Mouse (Mus musculus) heart, adult 2 months (tissue): ENCODE data around the gene Sdhaf1. TPM values are rescaled to one million over a fixed set of nuclear protein-coding genes. Genes with fewer than 3 reads are reported as not detected.

Source experiments
- DNase-seq, 2 experiments: peaks; one replicate each; pipeline ENCODE4 v3.0.0; 2021
- H3K27ac ChIP-seq: fragments of 200-600 bp; 2 replicates; pipeline ENCODE4 v1.8.1; 2022
- H3K27me3 ChIP-seq: fragments of 200-500 bp; 2 replicates; pipeline ENCODE4 v1.6.1; 2012; ENCODE audit warnings: mild to moderate bottlenecking, low read length, inconsistent platforms, mixed read lengths; ENCODE audit not compliant: control insufficient read depth, insufficient read depth
- H3K36me3 ChIP-seq: fragments of 200-500 bp; 2 replicates; pipeline ENCODE4 v1.6.1; 2012; ENCODE audit warnings: low read length, inconsistent platforms; ENCODE audit not compliant: control insufficient read depth, insufficient read depth
- H3K4me1 ChIP-seq: fragments of 200-500 bp; 2 replicates; pipeline ENCODE4 v1.6.1; 2011; ENCODE audit warnings: low read length; ENCODE audit not compliant: control insufficient read depth, insufficient read depth
- H3K4me3 ChIP-seq: fragments of 200-600 bp; 2 replicates; pipeline ENCODE4 v1.8.1; 2022
- H3K79me2 ChIP-seq: fragments of 200-500 bp; replicated peaks from 2 replicates; pipeline ENCODE4 v1.6.1; 2012; ENCODE audit warnings: mild to moderate bottlenecking, inconsistent platforms, low read length, moderate library complexity, mixed read lengths; ENCODE audit not compliant: control insufficient read depth, insufficient read depth
- H3K9ac ChIP-seq: fragments of 200-500 bp; 2 replicates; pipeline ENCODE4 v1.6.1; 2012; ENCODE audit warnings: low read depth, mild to moderate bottlenecking, control low read depth, inconsistent platforms, low read length, mixed read lengths
- CTCF ChIP-seq: fragments of 200-600 bp; IDR thresholded peaks from 2 replicates; pipeline ENCODE4 v1.8.1; 2022; ENCODE audit warnings: antibody characterized with exemption, mild to moderate bottlenecking, moderate library complexity
- EP300 ChIP-seq: fragments of 200-500 bp; IDR thresholded peaks from 2 replicates; pipeline ENCODE4 v1.6.1; 2011; ENCODE audit warnings: low read depth, low read length, control low read depth; ENCODE audit not compliant: insufficient read depth
- POLR2A ChIP-seq: fragments of 200-500 bp; IDR thresholded peaks from 2 replicates; pipeline ENCODE4 v1.6.1; 2011; ENCODE audit warnings: mild to moderate bottlenecking, low read depth, low read length, control low read depth; ENCODE audit not compliant: insufficient read depth
- WGBS: fragments of 180-500 bp; shearing (Covaris S2); methylation state at CpG from one replicate; pipeline ENCODE4 v1.1.7; 2018; 5-methylcytosine and 5-hydroxymethylcytosine counted together
- intact Hi-C: fragments of 180-260 bp; cut with DNase I; formaldehyde crosslinking; loops from one replicate; pipeline ENCODE4 v1.15.1; 2025
- polyA plus RNA-seq: library from polyadenylated mRNA; depleted of rRNA; stranded (reverse); fragments of >200 nt; gene quantifications from 2 replicates; pipeline ENCODE4 v1.2.3, GENCODE M21; 2012; rRNA removed
- total RNA-seq, 2 experiments: library from RNA; stranded (reverse); gene quantifications; 2 replicates each; pipeline ENCODE4 v1.2.3; 2021

Sdhaf1 gene
- total and polyA plus RNA-seq, 3 experiments = 12.5 to 17.9 (median 12.5) TPM

GRCm38 (mm10) chr7:30279951-30280669 lies 43.6 kb downstream of the Sdhaf1 start, which contains the start of the genes Thap8 and Wdr62:
Thap8 (plus strand) TSS chr7:30280094.
Wdr62 (minus strand) TSS chr7:30280419.
- no peaks in the 10 kb centered on the region for H3K36me3 ChIP-seq
- no peaks in the 10 kb centered on the region for H3K27me3 ChIP-seq
- WGBS = under 1% methylated on average over 48 of the region's 49 CpGs
- intact Hi-C loops = loop anchor here (1.0 kb wide), 1 partner anchor 49 kb away; the partner anchor contains the start of gene Polr2i
- H3K79me2 ChIP-seq = no peaks in the 10 kb centered on the region
- peak within 1 kb of the TSS; percentile 91 for H3K27ac ChIP-seq
- no peaks in the 10 kb centered on the region; the same call in 1 of the 2 replicates for H3K4me1 ChIP-seq
- peak within 1 kb of the TSS; percentile 90 for H3K4me3 ChIP-seq
- DNase-seq = peak; percentile 91 to 93
- H3K9ac ChIP-seq = peak within 1 kb of the TSS; percentile 36
- peak; percentile 67; the same call in 1 of the 2 replicates for TF ChIP-seq POLR2A
- 0 out of 2 replicates have a peak, but pooled peaks have one; percentile 2 for TF ChIP-seq CTCF
- no peak for TF ChIP-seq EP300

GRCm38 (mm10) chr7:30279536-30279935 lies 44.2 kb downstream of the Sdhaf1 start:
- WGBS = 0% methylated on average over 6 of the region's 6 CpGs
- DNase-seq = no peak
- H3K4me1 ChIP-seq = no peaks in the 10 kb centered on the region; the same call in 1 of the 2 replicates
- no peak overlapping the region for H3K9ac ChIP-seq
- no peak for TF ChIP-seq POLR2A
- no peak for TF ChIP-seq CTCF
- no peak for TF ChIP-seq EP300
- no peaks in the 10 kb centered on the region for H3K79me2 ChIP-seq
- intact Hi-C loops = no loop called here
- H3K36me3 ChIP-seq = no peaks in the 10 kb centered on the region
- no peak overlapping the region; the same call in 1 of the 2 replicates for H3K27ac ChIP-seq
- H3K27me3 ChIP-seq = no peaks in the 10 kb centered on the region
- H3K4me3 ChIP-seq = peak overlapping the region; percentile 90

- intact Hi-C loops = no loop called here
- H3K9ac ChIP-seq = no peak overlapping the region
Measured at GRCm38 (mm10) chr7:30278911-30279310, 44.8 kb downstream of the Sdhaf1 start.

GRCm38 (mm10) chr7:30274383-30274782 lies 49.3 kb downstream of the Sdhaf1 start:
- Histone ChIP-seq H3K9ac (no peak overlapping the region), H3K36me3 (no peaks in the 10 kb centered on the region), H3K27ac (no peak overlapping the region), H3K27me3 (no peaks in the 10 kb centered on the region), H3K4me1 (no peaks in the 10 kb centered on the region), H3K79me2 (no peaks in the 10 kb centered on the region), H3K4me3 (no peak overlapping the region)
- WGBS = 84% methylated on average over 6 of the region's 6 CpGs
- intact Hi-C loops = no loop called here
- DNase-seq = no peak
- TF ChIP-seq EP300 (no peak), POLR2A (no peak), CTCF (no peak)

More at GRCm38 (mm10) chr7:30278911-30279310, 44.8 kb downstream of the Sdhaf1 start:
- DNase-seq = no peak
- Histone ChIP-seq H3K27me3 (no peaks in the 10 kb centered on the region), H3K79me2 (no peaks in the 10 kb centered on the region), H3K4me3 (no peak overlapping the region), H3K27ac (no peak overlapping the region), H3K36me3 (no peaks in the 10 kb centered on the region), H3K4me1 (no peaks in the 10 kb centered on the region; the same call in 1 of the 2 replicates)
- TF ChIP-seq EP300 = no peak
- no peak for TF ChIP-seq POLR2A
- no peak for TF ChIP-seq CTCF
- 33% methylated on average over 2 of the region's 2 CpGs for WGBS

Other genes starting within 250 kb of the Sdhaf1 start
Only the 30 nearest of the 32 such genes appear.
- gene Gm26920, start 233.5 kb downstream of the Sdhaf1 start, total RNA-seq = under 1 TPM in 1 of 2 experiments, not detected in 1; 0.84 TPM
- not detected in 2 replicates for gene Gm26920, start 233.5 kb downstream of the Sdhaf1 start, polyA plus RNA-seq
- gene Zfp566, start 233.4 kb downstream of the Sdhaf1 start, total RNA-seq = 1 to 10 TPM; 1.4 to 2.0 TPM
- 1.7 and 1.9 TPM in 2 replicates for gene Zfp566, start 233.4 kb downstream of the Sdhaf1 start, polyA plus RNA-seq
- gene Zfp260, start 229.1 kb downstream of the Sdhaf1 start, total RNA-seq = 10 to 100 TPM; 27.4 to 30.6 TPM
- gene Zfp260, start 229.1 kb downstream of the Sdhaf1 start, polyA plus RNA-seq = 15.9 and 30.9 TPM in 2 replicates
- 1 to 10 TPM; 2.1 to 2.4 TPM for gene Zfp382, start 202.0 kb downstream of the Sdhaf1 start, total RNA-seq
- gene Zfp382, start 202.0 kb downstream of the Sdhaf1 start, polyA plus RNA-seq = 0.68 and 0.88 TPM in 2 replicates
- 10 to 100 TPM; 29.8 TPM for gene Zfp146, start 154.1 kb downstream of the Sdhaf1 start, total RNA-seq
- gene Zfp146, start 154.1 kb downstream of the Sdhaf1 start, polyA plus RNA-seq = 11.0 and 21.5 TPM in 2 replicates
- gene Cox7a1, start 139.8 kb downstream of the Sdhaf1 start, total RNA-seq = 1,000 to 10,000 TPM; 2,711 to 3,278 TPM
- 2,213 and 2,519 TPM in 2 replicates for gene Cox7a1, start 139.8 kb downstream of the Sdhaf1 start, polyA plus RNA-seq
- gene Capns1, start 125.1 kb downstream of the Sdhaf1 start, total RNA-seq = 100 to 1,000 TPM; 274 to 315 TPM
- gene Capns1, start 125.1 kb downstream of the Sdhaf1 start, polyA plus RNA-seq = 826 and 1,000 TPM in 2 replicates
- gene Polr2i, start 91.9 kb downstream of the Sdhaf1 start, total RNA-seq = 10 to 100 TPM; 52.6 to 58.6 TPM
- 95.1 and 106 TPM in 2 replicates for gene Polr2i, start 91.9 kb downstream of the Sdhaf1 start, polyA plus RNA-seq
- 10 to 100 TPM; 52.7 to 56.7 TPM for gene Tbcb, start 91.6 kb downstream of the Sdhaf1 start, total RNA-seq
- 36.6 and 49.5 TPM in 2 replicates for gene Tbcb, start 91.6 kb downstream of the Sdhaf1 start, polyA plus RNA-seq
- not detected for gene Ovol3, start 88.2 kb downstream of the Sdhaf1 start, total RNA-seq
- gene Ovol3, start 88.2 kb downstream of the Sdhaf1 start, polyA plus RNA-seq = not detected in 2 replicates
- gene Thap8, start 43.8 kb downstream of the Sdhaf1 start, total RNA-seq = not detected
- gene Thap8, start 43.8 kb downstream of the Sdhaf1 start, polyA plus RNA-seq = 0.10 TPM in 1 of 2 replicates, not detected in the other
- 1 to 10 TPM in 1 of 2 experiments, under 1 TPM in 1; 0.97 to 1.7 TPM for gene Wdr62, start 43.5 kb downstream of the Sdhaf1 start, total RNA-seq
- 3.7 and 5.3 TPM in 2 replicates for gene Wdr62, start 43.5 kb downstream of the Sdhaf1 start, polyA plus RNA-seq
- 1 to 10 TPM; 5.6 TPM for gene Clip3, start 32.2 kb downstream of the Sdhaf1 start, total RNA-seq
- gene Clip3, start 32.2 kb downstream of the Sdhaf1 start, polyA plus RNA-seq = 5.6 and 6.6 TPM in 2 replicates
- 10 to 100 TPM; 24.0 to 29.5 TPM for gene Alkbh6, start 15.2 kb downstream of the Sdhaf1 start, total RNA-seq
- gene Alkbh6, start 15.2 kb downstream of the Sdhaf1 start, polyA plus RNA-seq = 59.6 and 61.7 TPM in 2 replicates
- gene Syne4, start 9.1 kb downstream of the Sdhaf1 start, total RNA-seq = under 1 TPM; 0.26 to 0.50 TPM
- gene Syne4, start 9.1 kb downstream of the Sdhaf1 start, polyA plus RNA-seq = 5.3 and 5.6 TPM in 2 replicates
- gene E130208F15Rik, start 2.2 kb downstream of the Sdhaf1 start, total RNA-seq = under 1 TPM; 0.55 to 0.63 TPM
- gene E130208F15Rik, start 2.2 kb downstream of the Sdhaf1 start, polyA plus RNA-seq = 0.31 and 0.41 TPM in 2 replicates
- 1 to 10 TPM; 1.1 to 1.3 TPM for gene Lrfn3, start 38.9 kb upstream of the Sdhaf1 start, total RNA-seq
- 1.4 and 1.9 TPM in 2 replicates for gene Lrfn3, start 38.9 kb upstream of the Sdhaf1 start, polyA plus RNA-seq
- gene Tyrobp, start 89.9 kb upstream of the Sdhaf1 start, total RNA-seq = 10 to 100 TPM; 20.1 to 23.6 TPM
- 62.7 and 65.5 TPM in 2 replicates for gene Tyrobp, start 89.9 kb upstream of the Sdhaf1 start, polyA plus RNA-seq
- gene Hcst, start 96.0 kb upstream of the Sdhaf1 start, total RNA-seq = under 1 TPM in 1 of 2 experiments, not detected in 1; 0.59 TPM
- 4.8 TPM in 1 of 2 replicates, not detected in the other for gene Hcst, start 96.0 kb upstream of the Sdhaf1 start, polyA plus RNA-seq
- under 1 TPM; 0.47 to 0.66 TPM for gene Nfkbid, start 97.8 kb upstream of the Sdhaf1 start, total RNA-seq
- gene Nfkbid, start 97.8 kb upstream of the Sdhaf1 start, polyA plus RNA-seq = 0.94 and 1.3 TPM in 2 replicates
- gene Aplp1, start 121.6 kb upstream of the Sdhaf1 start, total RNA-seq = 1 to 10 TPM; 3.2 to 3.5 TPM
- 3.6 and 6.2 TPM in 2 replicates for gene Aplp1, start 121.6 kb upstream of the Sdhaf1 start, polyA plus RNA-seq
- not detected for gene Kirrel2, start 133.8 kb upstream of the Sdhaf1 start, total RNA-seq
- gene Kirrel2, start 133.8 kb upstream of the Sdhaf1 start, polyA plus RNA-seq = not detected in 2 replicates
- gene Nphs1, start 134.4 kb upstream of the Sdhaf1 start, total RNA-seq = not detected
- gene Nphs1, start 134.4 kb upstream of the Sdhaf1 start, polyA plus RNA-seq = 0.04 TPM in 1 of 2 replicates, not detected in the other
- not detected for gene Prodh2, start 169.7 kb upstream of the Sdhaf1 start, total RNA-seq
- gene Prodh2, start 169.7 kb upstream of the Sdhaf1 start, polyA plus RNA-seq = 0.23 TPM in 1 of 2 replicates, not detected in the other
- gene Arhgap33, start 211.2 kb upstream of the Sdhaf1 start, total RNA-seq = under 1 TPM; 0.34 to 0.37 TPM
- 2.3 and 3.0 TPM in 2 replicates for gene Arhgap33, start 211.2 kb upstream of the Sdhaf1 start, polyA plus RNA-seq
- gene Hspb6, start 228.3 kb upstream of the Sdhaf1 start, total RNA-seq = 100 to 1,000 TPM; 718 to 804 TPM
- gene Hspb6, start 228.3 kb upstream of the Sdhaf1 start, polyA plus RNA-seq = 1,866 and 1,945 TPM in 2 replicates
- 1 to 10 TPM; 2.5 to 6.3 TPM for gene Proser3, start 228.4 kb upstream of the Sdhaf1 start, total RNA-seq
- 5.6 and 5.8 TPM in 2 replicates for gene Proser3, start 228.4 kb upstream of the Sdhaf1 start, polyA plus RNA-seq
- gene Lin37, start 235.9 kb upstream of the Sdhaf1 start, total RNA-seq = 10 to 100 TPM; 13.7 to 16.0 TPM
- gene Lin37, start 235.9 kb upstream of the Sdhaf1 start, polyA plus RNA-seq = 16.2 and 20.0 TPM in 2 replicates
- gene U2af1l4, start 239.4 kb upstream of the Sdhaf1 start, total RNA-seq = 10 to 100 TPM; 56.0 to 67.9 TPM
- gene U2af1l4, start 239.4 kb upstream of the Sdhaf1 start, polyA plus RNA-seq = 61.3 and 71.4 TPM in 2 replicates
- 1 to 10 TPM; 1.1 to 1.9 TPM for gene Gm49396, start 239.4 kb upstream of the Sdhaf1 start, total RNA-seq
- 1.6 and 3.1 TPM in 2 replicates for gene Gm49396, start 239.4 kb upstream of the Sdhaf1 start, polyA plus RNA-seq